Mouse (Mus musculus) cerebral cortex, adult 2 months (tissue): ENCODE results near the gene H2-DMb1.

ENCODE experiments used
- WGBS: fragments of 180-500 bp; shearing (Covaris S2); methylation state at CpG from one replicate; pipeline ENCODE4 v1.1.7; 2018; 5-methylcytosine and 5-hydroxymethylcytosine counted together

Gene H2-DMb1

DNA sequence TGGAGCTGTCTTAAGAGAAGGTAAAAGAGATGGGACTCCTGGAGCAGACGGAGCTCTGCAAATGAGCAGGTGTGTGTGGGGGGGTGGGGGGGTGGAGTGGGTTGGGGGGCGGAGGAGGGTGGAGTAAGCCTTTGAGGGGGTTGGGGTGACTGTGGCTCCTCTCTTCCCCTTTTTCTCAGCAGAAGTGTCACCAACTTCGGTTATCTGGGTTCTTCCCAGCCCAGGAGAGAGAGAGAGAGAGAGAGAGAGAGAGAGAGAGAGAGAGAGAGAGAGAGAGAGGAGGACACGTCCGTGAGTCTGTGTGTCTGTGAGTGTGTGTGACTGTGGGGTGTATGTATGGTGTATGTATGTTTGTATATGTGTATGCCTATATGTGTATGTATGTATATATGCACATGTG is 9.4 kb upstream of the H2-DMb1 start:
- WGBS, result 71% methylated on average over 5 of the region's 5 CpGs

DNA sequence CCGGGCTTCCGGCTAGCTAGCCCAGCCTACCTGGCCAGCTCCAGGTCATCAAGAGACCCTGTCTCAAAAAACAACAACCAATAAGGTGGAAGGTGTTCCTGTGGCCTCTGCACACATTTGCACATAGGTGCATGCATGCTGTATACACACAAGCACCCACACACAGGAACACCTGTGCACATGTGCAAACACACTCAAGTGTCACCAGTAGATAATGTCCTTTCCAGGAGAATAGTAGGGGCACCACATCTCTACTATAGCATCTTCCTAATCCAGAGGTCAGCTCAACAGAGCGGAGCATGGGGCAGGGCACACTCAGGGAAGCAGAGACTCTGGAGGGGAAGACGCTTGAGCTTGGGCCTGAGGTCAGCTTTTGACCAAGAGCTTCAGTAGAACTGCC is 8.7 kb upstream of the H2-DMb1 start:
- WGBS, result 92% methylated on average over 4 of the region's 4 CpGs

DNA sequence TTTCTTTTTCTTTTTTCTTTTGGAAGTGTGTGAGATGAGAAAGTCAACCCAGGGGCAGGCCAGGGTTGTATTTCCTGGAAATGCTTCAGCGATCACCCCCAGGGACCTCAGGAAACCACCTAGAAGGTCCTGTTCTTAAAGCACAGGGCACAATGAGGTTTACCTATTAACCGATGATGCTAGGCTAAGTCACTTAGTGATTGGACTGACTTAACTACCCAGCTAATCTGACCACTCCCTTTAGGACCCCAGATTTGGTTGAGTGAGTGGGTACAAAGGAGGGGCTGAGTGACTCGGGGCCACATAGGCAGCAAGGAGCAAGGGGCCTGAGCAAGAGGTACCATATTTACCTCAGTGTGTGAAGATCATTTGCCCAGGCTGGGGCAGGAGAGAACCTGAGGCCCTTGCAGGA is 7.9 kb upstream of the H2-DMb1 start:
- WGBS, result 87% methylated on average over 3 of the region's 3 CpGs

DNA sequence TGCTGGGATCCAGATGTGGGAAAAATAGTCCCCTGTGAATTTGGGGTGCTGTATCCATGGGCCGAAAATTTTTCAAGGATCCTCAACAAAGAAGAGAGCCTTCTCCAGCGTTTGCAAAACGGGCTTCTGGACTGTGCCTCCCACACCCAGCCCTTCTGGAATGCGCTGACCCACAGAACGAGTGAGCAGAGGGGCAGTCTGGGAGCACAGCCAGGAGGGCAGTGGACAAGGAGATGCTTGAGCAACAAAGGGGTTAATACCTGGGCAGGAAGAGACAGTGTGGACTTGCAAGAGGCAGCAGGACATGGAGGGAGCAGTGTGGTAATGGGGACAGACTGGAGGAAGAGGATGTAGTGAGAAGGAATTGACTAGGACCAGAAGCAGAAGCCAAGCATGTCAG is 2.7 kb downstream of the H2-DMb1 start:
- WGBS, result 65% methylated on average over 5 of the region's 5 CpGs

DNA sequence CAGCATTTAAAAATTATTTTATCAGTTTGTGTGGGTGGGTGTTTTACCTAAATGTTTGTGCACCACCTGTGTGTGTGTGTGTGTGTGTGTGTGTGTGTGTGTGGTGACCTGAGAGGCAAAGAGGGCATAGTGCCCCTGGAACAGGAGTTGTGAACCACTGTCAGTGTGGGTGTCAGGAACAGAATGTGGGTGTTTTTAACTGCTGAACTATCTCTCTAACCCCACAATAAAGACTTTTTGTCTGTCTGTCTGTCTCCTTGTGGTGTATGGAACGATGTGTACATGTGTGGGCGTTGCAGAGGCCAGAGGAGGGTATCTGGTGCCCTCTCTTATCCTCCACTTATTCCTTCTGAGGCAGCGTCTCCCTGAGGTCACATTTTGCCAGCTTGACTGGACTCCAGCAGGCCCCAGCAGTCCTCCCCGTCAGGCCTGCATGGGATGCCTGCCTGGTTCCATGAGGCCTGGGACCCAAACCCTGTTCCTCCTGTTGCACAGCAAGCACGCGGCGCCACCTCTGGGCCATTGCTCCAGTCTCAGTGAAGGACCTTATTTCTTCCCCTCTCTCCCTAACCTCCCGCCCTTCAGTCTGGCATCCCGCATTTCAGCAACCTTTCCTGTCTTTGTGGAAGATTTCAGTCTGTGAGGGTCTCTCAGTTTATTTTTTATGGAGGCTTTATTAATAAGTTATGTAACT is 11.5 kb downstream of the H2-DMb1 start:
- 60% methylated on average over 9 of the region's 9 CpGs for WGBS

DNA sequence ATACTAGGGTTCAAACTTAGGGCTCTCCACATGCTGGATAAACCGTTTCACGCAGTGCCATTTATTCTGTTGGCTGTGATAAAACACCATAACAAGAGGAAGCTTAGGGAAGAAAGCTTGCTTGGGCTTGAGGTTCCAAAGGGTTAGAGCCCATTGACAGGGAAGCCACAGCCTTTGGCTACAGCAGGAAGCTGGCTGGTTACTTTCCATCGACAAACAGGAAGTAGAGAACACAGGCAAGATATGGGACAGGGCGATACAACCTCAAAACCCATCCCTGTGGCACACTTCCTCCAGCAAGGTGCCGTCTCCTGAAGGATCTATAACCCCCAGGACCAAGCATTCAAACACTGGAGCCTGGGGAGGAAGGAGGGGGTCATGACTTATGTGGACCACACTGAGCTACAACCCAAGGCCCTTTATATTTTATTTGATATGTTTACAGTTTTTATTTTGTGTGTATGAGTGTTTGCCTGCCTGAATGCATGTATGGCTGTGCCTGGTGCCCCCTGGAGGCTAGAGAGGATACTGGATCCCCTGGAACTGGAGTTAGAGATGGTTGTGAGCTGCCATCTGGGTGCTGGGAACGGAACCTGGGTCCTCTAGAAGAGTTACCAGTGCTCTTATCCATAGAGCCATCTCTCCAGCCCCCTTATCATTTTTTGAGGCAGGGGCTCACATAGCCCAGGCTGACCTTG is 12.3 kb downstream of the H2-DMb1 start:
- 82% methylated on average over 6 of the region's 6 CpGs for WGBS

DNA sequence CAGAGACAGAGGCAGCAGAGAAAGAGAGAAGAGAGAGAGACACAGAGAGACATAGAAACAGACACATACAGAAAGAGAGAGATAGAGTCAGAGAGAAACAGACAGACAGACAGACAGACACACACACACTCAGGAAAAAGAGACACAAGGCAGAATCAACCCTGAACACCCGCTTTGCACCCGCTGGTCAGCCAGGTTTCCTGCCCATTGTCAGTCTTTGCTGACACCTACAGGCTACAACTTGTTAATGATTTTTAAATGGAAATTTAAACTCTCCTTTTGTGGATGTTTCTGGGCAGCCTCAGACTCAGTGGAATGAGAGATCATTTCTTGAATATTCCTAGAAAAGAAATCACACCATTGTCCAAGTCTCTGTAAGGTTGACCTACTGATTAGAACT is 16.4 kb downstream of the H2-DMb1 start:
- 2% methylated on average over 2 of the region's 2 CpGs for WGBS

DNA sequence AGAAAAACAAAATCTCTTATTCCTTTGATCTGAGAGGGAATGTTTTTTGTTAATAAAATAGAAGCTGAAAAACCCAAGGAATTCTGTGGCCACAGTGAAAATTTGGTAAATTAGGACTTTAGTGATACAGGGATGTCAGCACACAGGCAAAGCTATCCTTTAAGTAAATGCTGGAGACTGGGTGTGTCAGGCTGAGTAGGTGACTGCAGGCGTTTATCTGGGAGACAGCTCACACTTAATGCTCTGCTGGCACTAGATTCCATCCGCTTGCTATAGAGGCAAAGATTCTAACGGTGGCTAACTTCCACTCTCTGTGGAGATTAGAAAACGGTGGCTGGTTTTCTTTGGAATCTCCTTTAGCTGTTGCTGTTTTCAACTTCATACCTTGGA is 17.6 kb downstream of the H2-DMb1 start:
- WGBS, result 23% methylated on average over 4 of the region's 4 CpGs

DNA sequence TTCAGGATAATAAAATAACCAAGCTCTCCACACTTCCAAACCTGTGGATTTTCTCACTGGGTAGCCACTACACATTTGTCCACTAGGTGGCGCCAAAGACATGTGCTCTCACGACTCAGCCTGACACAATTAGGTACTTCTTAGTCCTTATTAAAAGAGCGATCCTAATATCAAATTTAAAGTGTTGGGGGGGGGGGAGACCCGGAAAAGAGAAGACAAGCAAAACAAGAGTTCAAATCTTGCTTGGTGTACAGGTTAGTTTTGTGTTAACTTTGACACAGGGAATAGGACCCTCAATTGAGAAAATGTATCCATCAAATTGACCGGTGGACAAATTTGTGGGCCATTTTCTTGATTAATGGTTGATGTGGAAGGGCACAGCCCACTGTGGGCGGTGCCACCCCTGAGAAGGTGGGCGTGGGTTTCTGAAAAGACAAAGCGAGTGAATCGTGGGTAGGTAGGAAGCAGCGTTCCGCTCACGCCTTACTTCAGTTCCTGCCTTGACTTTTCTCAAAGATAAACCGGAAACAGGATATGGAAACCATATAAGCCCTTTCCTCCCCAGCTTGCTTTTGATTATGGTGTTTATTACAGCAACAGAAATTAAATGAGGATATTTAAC is 18.1 kb downstream of the H2-DMb1 start:
- WGBS, result 35% methylated on average over 13 of the region's 13 CpGs

DNA sequence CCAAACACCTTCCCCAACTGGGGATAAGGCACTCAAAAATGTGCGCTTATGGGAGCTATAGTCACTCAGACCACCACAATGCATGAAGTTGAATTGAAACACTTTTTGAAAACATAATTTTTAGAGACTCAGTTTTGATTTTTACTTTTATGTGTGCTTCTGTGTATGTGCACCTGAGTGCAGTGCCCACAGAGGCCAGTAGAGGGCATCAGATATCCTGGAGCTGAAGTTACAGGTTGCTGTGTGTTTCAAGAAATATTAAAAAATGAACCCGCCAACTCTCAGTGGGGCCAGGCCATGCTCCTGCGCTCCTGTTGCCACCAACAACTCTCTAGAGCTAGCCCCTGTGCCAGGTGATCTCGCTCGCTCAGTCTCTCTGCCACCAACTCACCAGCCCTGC is 19.7 kb downstream of the H2-DMb1 start:
- WGBS, result 97% methylated on average over 5 of the region's 5 CpGs

DNA sequence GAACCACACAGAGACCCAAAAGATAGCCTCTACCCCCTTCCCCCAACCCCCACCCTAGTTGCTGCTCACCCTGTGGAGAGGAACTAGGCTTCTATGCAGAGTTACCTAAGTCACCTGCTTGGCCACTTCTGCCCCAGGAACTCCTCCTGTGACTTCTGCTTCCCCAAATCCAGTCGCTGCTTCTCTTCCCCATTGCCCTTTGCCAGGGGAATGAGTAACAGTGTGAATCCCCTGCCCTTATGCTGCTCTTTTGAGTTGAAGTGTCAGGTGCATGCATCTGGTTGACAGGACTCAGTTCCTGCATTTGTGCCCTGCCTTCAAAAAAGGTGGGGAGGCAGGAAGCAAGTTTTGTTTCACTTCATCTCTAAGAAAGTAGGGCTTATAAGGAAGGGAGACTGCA is 21.2 kb downstream of the H2-DMb1 start:
- WGBS, result 80% methylated on average over 1 of the region's 1 CpGs

DNA sequence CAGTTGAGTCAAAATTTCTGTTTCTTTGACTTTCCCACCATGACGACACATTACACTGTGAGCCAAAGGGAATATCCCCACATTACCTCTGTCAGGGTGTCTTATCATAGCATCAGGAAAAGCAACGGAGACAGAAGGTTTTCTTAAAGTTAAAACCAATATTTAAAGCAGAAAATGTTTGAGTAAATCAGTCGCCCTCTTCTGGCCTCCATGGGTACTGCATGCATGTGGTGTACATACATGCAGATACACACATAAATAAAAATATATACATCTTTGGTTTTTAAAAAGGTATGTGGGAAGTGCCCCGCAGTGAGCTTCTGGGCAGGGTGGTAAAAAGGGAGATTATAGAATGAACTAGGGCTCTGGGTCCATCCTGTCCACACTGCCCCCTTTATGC is 24.3 kb downstream of the H2-DMb1 start:
- WGBS, result 68% methylated on average over 4 of the region's 4 CpGs

DNA sequence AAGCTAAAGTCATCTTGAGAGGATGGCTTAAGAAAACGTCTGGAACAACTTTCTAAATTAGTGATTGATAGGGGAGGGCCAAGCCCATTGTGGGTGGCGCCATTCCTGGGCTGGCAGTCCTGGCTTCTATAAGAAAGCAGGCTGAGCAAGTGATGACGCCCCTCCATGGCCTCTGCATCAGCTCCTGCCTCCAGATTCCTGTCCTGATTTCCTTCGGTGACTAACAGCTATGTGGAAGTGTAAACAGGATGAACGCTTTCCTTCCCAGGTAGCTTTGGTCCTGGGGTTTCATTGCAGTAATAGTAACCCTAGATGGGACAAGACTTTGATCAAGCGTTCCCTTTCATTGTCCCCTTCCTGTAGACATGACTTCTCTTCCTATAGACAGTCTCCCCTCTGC is 26.1 kb downstream of the H2-DMb1 start:
- WGBS, result 64% methylated on average over 6 of the region's 6 CpGs

DNA sequence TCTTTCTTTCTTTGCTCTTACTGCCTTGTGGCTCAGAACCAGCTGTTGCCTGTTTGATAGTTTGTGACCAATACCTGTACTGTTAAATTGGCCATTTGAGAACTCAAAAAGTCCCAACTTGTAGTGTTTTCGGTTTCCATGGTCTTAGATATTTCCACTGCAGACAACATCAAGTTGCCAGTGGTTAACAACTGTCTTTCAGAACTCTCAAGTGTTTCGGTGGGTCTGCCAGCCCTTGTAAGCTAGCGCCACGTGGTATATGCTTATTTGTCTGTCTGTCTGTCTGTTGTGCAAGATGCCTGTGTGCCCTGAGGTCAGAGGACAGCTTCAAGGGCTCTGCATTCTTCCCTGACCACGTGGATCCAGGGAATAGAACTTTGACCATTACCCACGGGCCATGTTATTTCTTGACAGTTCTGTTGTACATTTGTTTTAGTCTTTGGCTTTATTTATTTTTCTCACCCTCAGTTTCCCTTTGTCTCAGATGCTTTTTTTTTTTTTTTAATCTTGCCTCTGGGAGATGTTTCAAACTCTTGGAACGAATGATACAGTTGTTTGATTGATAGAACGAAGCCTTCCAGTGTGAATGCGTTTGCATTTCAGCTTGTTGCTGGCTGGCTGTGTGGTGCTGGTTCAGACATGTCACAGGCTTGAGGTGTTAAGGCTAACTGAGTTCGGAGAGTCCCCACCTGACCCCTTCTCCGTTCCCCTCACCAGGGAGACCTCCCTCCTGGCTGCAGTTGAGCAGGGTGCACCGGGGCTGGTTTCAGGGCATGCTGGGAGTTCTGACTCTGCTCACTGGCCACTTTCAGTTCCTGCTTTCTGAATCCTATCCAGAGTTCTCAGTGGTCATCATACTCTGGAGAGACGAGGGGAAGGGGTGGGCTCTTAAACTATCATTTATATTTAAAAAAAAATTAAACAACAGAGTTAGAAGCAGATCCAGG is 27.3 kb downstream of the H2-DMb1 start:
- 78% methylated on average over 13 of the region's 13 CpGs for WGBS

DNA sequence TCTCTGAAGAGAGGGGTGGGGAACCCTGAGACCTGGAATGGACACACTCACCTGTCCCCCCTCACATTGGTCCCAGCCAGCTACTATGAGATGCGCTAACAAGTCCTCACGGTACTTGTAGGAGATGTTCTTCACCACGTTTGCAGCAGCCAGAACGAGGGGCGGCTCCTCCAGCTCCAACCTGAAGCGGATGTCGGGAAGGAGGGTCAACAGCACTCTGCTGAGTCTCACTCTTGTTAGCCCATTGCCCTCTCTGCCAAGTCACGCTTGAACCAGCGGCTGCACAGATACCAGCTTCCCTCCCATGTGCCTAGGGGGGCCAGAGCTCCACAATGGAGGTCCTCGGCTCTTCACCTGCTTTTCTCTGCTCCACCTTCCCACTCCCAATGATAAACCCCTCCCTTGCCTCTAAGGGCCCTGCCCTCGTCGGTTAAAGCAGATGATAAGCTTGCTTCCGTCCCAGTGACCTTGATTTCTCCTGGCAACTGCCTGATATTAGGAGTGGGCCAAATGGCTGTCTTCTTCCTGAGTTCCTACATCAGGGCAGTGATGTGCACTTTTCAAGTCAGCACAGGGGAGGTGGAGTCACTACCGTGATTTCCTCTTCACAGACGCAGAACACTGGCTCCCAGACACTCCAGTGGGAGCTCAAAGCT is 30.8 kb downstream of the H2-DMb1 start:
- WGBS, result 82% methylated on average over 15 of the region's 15 CpGs

DNA sequence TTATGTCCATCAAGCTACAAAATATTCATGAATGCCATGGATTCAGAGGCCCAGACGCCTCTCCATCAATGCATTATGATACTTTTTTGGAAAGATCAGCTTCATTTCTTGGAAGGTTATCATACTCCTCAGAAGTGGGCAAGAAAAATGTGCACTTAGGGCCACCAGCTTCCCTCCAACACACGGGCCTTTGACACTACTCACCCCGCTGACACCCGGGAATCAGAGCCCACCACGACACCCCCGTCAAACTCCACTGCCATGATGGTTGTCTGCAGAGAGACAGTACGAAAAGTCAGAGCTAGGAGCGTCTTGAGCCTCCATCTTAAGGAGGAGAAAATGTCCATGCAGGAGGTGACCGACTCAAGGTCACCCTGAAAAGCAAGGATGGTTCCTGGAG is 32.7 kb downstream of the H2-DMb1 start:
- WGBS, result 95% methylated on average over 9 of the region's 9 CpGs

DNA sequence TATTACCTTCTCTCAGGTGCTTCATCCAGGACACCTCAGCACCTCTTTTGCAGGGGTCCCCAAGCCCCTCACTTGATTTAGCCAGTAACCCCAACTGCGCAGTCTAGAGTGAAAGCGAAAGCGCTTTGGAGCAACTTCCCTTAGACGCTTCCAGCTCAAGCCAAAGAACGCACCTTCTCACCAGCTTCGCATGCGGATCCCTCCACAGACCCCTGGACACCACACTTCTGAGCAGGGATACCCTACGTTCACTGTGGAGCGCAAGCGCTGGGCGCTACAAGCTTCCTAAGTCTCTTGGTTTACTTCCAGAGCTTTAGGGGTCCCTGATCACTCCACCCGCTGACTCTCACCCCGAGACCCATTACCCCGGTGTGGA is 34.0 kb downstream of the H2-DMb1 start:
- WGBS, result 5% methylated on average over 14 of the region's 14 CpGs

DNA sequence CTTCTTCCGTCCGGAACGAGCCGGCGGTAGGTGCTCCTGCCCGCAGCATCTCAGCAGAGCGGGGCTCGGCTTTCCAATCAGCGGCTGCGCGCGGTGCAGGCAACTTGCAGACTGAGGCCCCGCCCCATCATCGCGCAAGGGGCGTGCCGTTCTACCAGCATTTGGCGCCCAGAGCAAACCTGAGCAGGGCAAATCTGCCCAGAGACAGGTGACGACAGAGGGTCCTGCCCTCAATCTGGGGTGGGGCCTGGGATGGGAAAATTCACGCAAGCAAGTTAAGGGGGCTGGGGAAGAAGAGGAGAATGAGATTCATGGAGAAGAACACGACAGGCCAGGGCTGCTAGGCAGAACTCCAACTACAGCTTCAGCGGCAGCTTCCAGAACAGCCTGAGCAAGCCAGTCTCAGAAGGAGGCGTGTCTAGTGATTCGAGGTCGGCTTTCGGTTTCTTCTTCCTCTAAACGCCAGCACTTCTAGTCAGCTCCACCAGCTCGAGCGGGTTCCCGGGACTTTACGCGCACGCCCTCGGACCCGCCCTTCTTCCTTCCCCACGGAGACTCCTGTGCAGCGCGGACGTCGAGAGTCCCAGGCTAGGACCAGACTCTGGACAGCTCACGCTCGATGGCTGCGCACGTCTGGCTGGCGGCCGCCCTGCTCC is 34.5 kb downstream of the H2-DMb1 start, which contains the start of the genes Tap1 and Psmb9:
Tap1 (plus strand) TSS at position 293 of the 656 bp plus-strand sequence.
Psmb9 (minus strand) TSS at position 504 of the 656 bp plus-strand sequence.
- WGBS, result under 1% methylated on average over 46 of the region's 46 CpGs

DNA sequence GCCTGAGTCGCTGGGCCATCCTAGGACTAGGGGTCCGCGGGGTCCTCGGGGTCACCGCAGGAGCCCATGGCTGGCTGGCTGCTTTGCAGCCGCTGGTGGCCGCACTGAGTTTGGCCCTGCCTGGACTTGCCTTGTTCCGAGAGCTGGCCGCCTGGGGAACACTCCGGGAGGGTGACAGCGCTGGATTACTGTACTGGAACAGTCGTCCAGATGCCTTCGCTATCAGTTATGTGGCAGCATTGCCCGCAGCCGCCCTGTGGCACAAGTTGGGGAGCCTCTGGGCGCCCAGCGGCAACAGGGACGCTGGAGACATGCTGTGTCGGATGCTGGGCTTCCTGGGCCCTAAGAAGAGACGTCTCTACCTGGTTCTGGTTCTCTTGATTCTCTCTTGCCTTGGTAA is 35.1 kb downstream of the H2-DMb1 start:
- whole genome bisulfite sequencing, result 9% methylated on average over 20 of the region's 20 CpGs

DNA sequence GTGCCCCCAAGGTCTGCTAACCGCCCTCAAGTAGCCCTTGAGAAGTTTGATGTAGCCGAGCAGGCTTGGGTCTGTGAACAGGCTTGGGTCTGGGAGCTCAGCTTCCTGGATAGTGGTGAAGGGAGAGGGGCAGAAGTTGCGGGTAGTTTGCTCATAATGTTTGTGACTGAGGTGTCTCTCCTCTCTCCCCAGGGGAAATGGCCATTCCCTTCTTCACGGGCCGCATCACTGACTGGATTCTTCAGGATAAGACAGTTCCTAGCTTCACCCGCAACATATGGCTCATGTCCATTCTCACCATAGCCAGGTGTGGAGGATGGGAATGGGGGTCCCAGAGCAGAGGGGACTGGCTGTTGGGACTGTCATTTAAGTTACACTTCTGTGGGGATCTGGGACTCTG is 36.1 kb downstream of the H2-DMb1 start:
- 90% methylated on average over 6 of the region's 6 CpGs for WGBS

DNA sequence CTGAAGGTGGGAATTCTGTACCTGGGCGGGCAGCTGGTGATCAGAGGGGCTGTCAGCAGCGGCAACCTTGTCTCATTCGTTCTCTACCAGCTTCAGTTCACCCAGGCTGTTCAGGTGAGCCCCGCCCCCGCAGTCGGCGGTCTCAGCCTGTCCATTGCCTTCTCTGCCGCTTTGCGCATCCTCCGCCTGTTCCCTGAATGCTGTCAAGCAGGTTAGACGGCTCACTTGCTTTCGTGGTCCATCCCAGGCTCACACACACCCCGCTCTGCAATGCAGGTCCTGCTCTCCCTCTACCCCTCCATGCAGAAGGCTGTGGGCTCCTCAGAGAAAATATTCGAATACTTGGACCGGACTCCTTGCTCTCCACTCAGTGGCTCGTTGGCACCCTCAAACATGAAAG is 40.0 kb downstream of the H2-DMb1 start:
- 42% methylated on average over 16 of the region's 16 CpGs for WGBS
